Mouse (Mus musculus) spleen, adult 2 months (tissue): ENCODE measurements around the gene Dkk2.

Source experiments
- CTCF ChIP-seq: fragments of 200-500 bp; IDR thresholded peaks from 2 replicates; pipeline ENCODE4 v1.5.1; 2011; ENCODE audit warnings: mild to moderate bottlenecking, inconsistent platforms; ENCODE audit not compliant: insufficient read depth, insufficient read length, insufficient replicate concordance; ENCODE audit errors: extremely low read depth
- POLR2A ChIP-seq: fragments of 200-500 bp; IDR thresholded peaks from 2 replicates; pipeline ENCODE4 v1.6.1; 2011; ENCODE audit warnings: low read depth, low read length, inconsistent platforms

GRCm38 (mm10) chr3:132092983-132093382 is 7.9 kb downstream of the Dkk2 start:
- TF ChIP-seq CTCF (no peak), POLR2A (no peak)
